Mouse (Mus musculus) gastrocnemius, postnatal 4 days (tissue): ENCODE data around the gene Srgap2. TPM values are rescaled to one million over a fixed set of nuclear protein-coding genes. Genes with fewer than 3 reads are reported as not detected.

Source experiments
- DNase-seq, 2 experiments: peaks; one replicate each; pipeline ENCODE4 v3.0.0; 2021 to 2022; ENCODE audit warnings: low spot score in 2 of 2, mixed read lengths in 2 of 2
- total RNA-seq, 2 experiments: library from RNA; stranded (reverse); gene quantifications; 2 replicates each; pipeline ENCODE4 v1.2.3; 2021

The Srgap2 gene
- total RNA-seq, 2 experiments from 2014 or later: 66.3 to 67.7 TPM

DNA sequence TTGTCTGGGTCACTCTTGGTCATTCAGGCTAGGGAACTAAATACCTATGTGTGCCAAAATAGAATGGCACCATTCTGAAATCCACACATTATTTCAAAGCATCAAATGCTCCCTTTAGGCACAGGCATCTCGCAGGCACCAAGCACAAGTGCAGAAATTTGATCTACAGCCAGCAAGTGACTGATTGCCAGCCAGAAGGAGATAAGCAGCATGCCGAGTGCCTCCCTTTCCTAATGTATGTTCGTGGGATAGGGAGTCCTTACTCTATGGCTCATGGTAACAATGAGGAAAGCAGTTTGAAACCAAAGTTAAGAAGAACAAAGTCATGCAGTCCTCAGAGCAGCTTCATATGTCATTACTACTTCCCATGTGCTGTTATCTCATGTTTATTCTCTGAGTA is 107.8 kb downstream of the Srgap2 start:
- DNase-seq: no peak

DNA sequence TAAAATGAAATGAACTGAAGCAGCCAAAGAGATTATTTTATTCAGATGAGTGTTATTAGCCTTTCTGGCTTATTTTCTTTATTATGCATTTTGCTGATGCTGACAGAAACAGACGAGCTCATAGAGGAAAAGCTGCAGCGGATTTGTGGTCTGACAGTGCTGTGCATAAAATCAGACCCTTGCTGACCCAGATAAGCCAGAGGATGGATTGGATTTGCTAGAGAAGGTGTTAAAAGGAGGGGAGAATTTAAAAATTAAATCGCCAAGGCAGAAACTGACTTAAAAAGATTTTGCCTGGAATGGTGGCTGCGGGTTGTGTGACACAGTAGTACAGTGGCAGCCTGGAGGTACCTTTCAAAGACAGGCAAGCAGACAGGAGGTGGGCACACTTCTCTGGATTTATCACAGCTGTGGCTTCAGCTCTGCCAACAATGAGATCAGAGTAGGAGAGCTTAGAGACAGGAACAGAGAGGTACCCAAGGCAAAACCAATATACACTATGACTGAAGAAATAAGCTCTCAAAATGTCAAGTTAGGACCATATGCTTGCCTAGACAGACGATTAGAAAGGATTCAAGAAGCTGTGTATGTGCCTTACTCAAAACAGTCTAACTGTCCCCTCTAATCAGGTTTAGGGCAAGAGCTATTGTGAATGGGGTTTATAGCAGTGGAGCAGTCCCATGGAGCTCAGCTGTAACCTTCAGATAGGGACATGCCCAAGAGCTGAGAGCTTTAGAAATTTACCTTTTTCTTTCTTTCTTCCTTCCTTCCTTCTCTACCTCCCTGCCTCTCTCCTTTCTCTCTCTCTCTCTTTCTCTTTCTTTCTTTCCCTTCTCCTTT is 109.1 kb downstream of the Srgap2 start:
- DNase-seq: no peak

GRCm38 (mm10) chr1:131417059-131417750 is 109.9 kb downstream of the Srgap2 start:
- DNase-seq: no peak

DNA sequence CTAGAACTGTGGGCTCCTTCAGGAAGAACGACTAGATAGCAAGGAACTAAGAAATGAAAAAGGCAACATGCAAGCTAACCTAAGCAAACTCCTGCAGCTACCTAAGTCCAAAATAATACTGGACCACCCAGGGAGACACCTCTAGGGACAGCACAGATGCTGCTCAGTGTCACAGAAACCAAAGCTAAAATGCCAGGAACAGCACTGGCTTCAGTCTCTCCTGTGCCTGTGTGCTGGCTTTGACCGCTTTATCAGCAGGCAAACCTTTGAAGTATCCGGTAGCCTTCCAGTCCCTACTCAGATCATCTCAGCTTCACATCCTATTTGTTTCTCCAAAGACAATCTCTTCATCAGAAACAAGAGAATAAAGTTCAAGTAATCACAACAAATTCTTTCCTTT is 123.6 kb downstream of the Srgap2 start:
- no peak for DNase-seq

GRCm38 (mm10) chr1:131400844-131401243 is 126.3 kb downstream of the Srgap2 start:
- DNase-seq: no peak

- no peak for DNase-seq
Observed at GRCm38 (mm10) chr1:131398181-131398580, 129.0 kb downstream of the Srgap2 start.

- no peak for DNase-seq
Observed at GRCm38 (mm10) chr1:131384406-131384805, 142.7 kb downstream of the Srgap2 start.

GRCm38 (mm10) chr1:131382184-131382583 is 145.0 kb downstream of the Srgap2 start:
- DNase-seq: no peak

- DNase-seq: no peak
Observed at GRCm38 (mm10) chr1:131380254-131380653, 146.9 kb downstream of the Srgap2 start.

- no peak for DNase-seq
Observed at GRCm38 (mm10) chr1:131378914-131379474, 148.2 kb downstream of the Srgap2 start.

DNA sequence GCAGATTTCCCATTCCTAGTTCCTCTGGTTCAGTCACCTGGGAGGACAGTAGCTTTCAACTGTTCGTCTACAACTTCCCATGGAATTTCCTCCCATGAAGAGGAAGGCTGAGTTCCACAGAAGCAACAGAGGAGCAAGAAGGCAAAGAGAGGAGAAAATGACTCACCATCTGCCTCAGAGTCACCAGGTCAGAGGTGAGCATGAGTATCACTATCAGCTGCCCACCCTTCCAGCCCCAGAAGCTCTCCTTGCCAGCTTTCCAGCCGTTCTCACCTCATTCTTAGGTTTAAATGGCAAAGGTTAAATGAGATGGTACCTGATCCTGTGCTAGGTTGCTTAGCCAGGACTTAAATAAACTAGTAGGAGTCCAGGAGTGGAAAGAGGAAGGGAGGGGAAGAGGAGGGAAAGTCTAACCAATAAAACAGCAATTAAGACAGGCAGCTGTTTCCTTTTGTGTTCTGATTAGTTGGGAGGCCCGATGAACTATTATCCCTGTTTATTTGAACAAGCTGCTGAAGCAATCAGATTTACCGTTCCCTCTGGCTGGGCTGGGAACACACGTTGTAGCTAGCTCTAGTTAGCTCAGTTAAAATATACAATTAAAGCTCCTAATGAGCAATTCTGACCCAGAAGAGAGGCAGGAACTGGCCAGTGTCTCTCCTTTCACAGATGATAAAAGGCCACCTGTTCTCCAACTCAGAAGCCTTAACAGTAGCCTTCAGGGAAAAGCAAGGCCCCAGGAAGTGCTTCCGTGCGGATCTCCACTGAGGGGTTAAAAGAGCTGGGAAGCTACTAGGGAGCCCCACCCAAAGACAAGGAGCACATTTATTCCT is 148.9 kb downstream of the Srgap2 start:
- no peak for DNase-seq

- no peak for DNase-seq
Observed at GRCm38 (mm10) chr1:131365832-131366231, 161.3 kb downstream of the Srgap2 start.

DNA sequence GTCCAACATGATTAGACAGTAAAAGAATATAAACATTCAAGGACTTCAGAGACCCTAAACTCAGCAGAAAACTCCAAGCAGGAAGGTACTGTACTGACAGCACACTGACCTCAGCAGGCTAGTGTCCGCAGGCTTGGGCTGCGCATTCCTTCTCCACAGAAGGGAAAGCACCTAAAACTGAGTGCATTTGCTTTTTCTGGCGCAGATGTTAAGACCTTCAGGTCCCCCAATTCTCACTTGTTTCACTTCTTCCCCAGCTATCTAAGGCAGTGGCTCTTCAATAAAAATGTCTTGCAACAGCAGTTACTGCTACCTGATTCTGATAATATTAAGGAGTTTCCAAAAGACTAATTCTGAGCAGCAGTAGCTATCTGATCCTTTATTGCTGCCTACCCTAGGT is 162.7 kb downstream of the Srgap2 start:
- DNase-seq: no peak

GRCm38 (mm10) chr1:131363887-131364286 is 163.3 kb downstream of the Srgap2 start:
- no peak for DNase-seq

- DNase-seq: no peak
Observed at GRCm38 (mm10) chr1:131362089-131362488, 165.1 kb downstream of the Srgap2 start.

GRCm38 (mm10) chr1:131360800-131361199 is 166.4 kb downstream of the Srgap2 start:
- no peak for DNase-seq

- DNase-seq: no peak
Observed at GRCm38 (mm10) chr1:131359609-131360008, 167.5 kb downstream of the Srgap2 start.

- no peak for DNase-seq
Observed at GRCm38 (mm10) chr1:131357213-131357612, 169.9 kb downstream of the Srgap2 start.

- DNase-seq: peak in 1 of 2 experiments; percentile 27
Observed at GRCm38 (mm10) chr1:131351436-131351835, 175.7 kb downstream of the Srgap2 start.

DNA sequence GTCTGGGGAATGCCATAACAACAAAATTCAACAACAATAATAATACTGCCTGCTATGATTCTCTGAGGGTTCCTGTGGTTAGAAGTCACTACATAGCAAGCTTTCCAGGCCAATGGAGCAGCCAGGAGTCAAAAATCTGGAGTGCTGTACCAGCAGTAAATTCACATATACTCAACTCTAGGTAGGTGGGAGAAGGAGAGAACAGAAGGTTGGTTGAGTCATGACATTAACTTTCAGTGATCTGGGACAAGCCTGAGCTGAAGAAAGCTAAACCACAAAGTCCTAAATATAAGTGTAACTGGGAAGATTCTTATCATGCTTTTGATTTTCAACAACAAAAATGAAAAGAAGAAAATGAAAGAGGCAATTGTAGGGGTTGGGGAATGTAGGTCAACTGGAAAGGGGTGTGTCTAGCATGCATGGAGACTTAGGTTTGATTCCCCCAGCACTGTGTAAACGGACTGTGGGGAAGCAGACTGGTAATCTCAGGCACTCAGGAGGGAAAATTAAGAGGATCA is 177.1 kb downstream of the Srgap2 start:
- no peak for DNase-seq

- no peak for DNase-seq
Observed at GRCm38 (mm10) chr1:131347708-131348107, 179.4 kb downstream of the Srgap2 start.
